In the genomic region with DNA sequence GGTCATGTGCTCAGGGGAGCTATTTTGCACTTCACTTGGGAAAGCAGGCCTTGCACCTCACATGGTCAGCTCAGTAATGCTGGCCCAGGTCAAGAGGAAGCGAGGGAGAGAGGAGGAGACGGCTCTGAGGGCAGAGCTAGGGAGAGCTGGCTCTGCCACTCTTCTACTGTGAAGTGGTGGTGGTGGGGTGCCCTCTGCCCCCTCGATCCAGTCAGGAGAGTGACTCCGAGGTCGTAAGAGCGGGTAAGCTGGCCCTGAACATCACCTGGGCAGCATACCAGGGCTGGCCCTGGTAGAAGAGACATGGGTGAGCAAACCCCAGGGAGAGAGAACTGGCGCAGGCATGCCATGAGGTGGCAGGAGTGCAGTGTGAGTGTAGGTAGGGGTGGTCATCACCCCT, we compare ENCODE assay signal across 10 mouse cellular contexts. TPM values are rescaled to one million over a fixed set of nuclear protein-coding genes. Genes with fewer than 3 reads are reported as not detected.
A peak's percentile ranks its signal among the peaks of the same experiment; 100 is the strongest.
DNase-seq lines count a peak whose midpoint lies in the region; ATAC-seq and TF ChIP-seq lines count a peak whose summit lies in the region.
"Had no signal": no experiment of that assay in that cellular context is flagged by ENCODE, and none has a peak within 500 bp of the region (broad histone marks: within the 10 kb centered on the region; RNA-seq: fewer than 3 reads in every experiment).

No protein-coding gene starts in this region.

- TF ChIP-seq EP300 in heart, adult 2 months (IDR thresholded peaks at IDR 0.05; ENCODE audit: insufficient read depth, low read depth, low read length), result no peak

- ATAC-seq in heart, embryonic 12.5 days (ENCODE audit: insufficient number of reproducible peaks, low FRiP score), result 0 out of 2 replicates have a peak, but pooled peaks have one; percentile 42
- ATAC-seq in lung, embryonic 14.5 days (ENCODE audit: insufficient read depth), result peak; percentile 11; the same call in 1 of the 2 replicates
- ATAC-seq in monocyte, adult 5-6 weeks (replicated peaks; ENCODE audit: insufficient number of reproducible peaks, low FRiP score, low TSS enrichment, poor library complexity, severe bottlenecking), result 0 out of 2 replicates have a peak, but pooled peaks have one; percentile 25

- H3K79me2 ChIP-seq in heart, adult 2 months (replicated peaks; ENCODE audit: control insufficient read depth, insufficient read depth, low read length), result peaks cover 9% of the 10 kb centered on the region

- H3K27ac ChIP-seq in heart, embryonic 12.5 days (ENCODE audit: poor library complexity, severe bottlenecking), result 0 out of 2 replicates have a peak overlapping the region, but pooled peaks have one; percentile 1
- no peak overlapping the region for H3K27ac ChIP-seq in heart, adult 2 months
- H3K27ac ChIP-seq in lung, embryonic 14.5 days (ENCODE audit: low read depth), result no peak overlapping the region
- H3K27ac ChIP-seq: embryonic facial prominence, embryonic 13.5 days; limb, embryonic 15.5 days had no signal

- intact Hi-C loops in heart, adult 2 months (cut with DNase I), result loop anchor here (10.0 kb wide), 1 partner anchor 403 kb away; no protein-coding TSS in a partner anchor

- TF ChIP-seq POLR2A in heart, adult 2 months (IDR thresholded peaks at IDR 0.05; ENCODE audit: insufficient read depth, low read depth, low read length), result no peak

- DNase-seq in heart, adult 2 months, result no peak
- no peak for DNase-seq in lung, embryonic 14.5 days
- no peak for DNase-seq in lung, postnatal 10 days
- peak; percentile 69 to 70 for DNase-seq in kidney, postnatal 36 days
- DNase-seq in spleen, adult 18-20 months, result no peak
- DNase-seq: cerebellum, postnatal 14 days had no signal

- no peaks in the 10 kb centered on the region for H3K9me3 ChIP-seq in heart, embryonic 12.5 days (replicated peaks)
- H3K9me3 ChIP-seq in lung, embryonic 14.5 days (ENCODE audit: low read depth, low read length), result no peaks in the 10 kb centered on the region
- H3K9me3 ChIP-seq: embryonic facial prominence, embryonic 13.5 days; limb, embryonic 15.5 days had no signal

- H3K4me2 ChIP-seq in heart, embryonic 12.5 days, result no peak overlapping the region
- no peak overlapping the region for H3K4me2 ChIP-seq in lung, embryonic 14.5 days
- H3K4me2 ChIP-seq: embryonic facial prominence, embryonic 13.5 days; limb, embryonic 15.5 days had no signal

- H3K4me3 ChIP-seq in heart, embryonic 12.5 days, result no peak overlapping the region
- H3K4me3 ChIP-seq in heart, adult 2 months, result no peak overlapping the region
- H3K4me3 ChIP-seq in lung, embryonic 14.5 days (ENCODE audit: low read depth, low read length), result no peak overlapping the region
- H3K4me3 ChIP-seq: embryonic facial prominence, embryonic 13.5 days; limb, embryonic 15.5 days had no signal

- no peaks in the 10 kb centered on the region for H3K27me3 ChIP-seq in heart, embryonic 12.5 days (replicated peaks)
- no peaks in the 10 kb centered on the region for H3K27me3 ChIP-seq in heart, adult 2 months (ENCODE audit: control insufficient read depth, insufficient read depth, low read length)
- no peaks in the 10 kb centered on the region for H3K27me3 ChIP-seq in lung, embryonic 14.5 days (ENCODE audit: insufficient read depth, low read length)
- H3K27me3 ChIP-seq: embryonic facial prominence, embryonic 13.5 days; limb, embryonic 15.5 days had no signal

- peaks cover 59% of the 10 kb centered on the region for H3K4me1 ChIP-seq in heart, embryonic 12.5 days (replicated peaks)
- peaks cover 8% of the 10 kb centered on the region for H3K4me1 ChIP-seq in heart, adult 2 months (ENCODE audit: control insufficient read depth, insufficient read depth, low read length)
- peaks cover 25% of the 10 kb centered on the region for H3K4me1 ChIP-seq in lung, embryonic 14.5 days (ENCODE audit: insufficient read depth)

- H3K36me3 ChIP-seq in heart, embryonic 12.5 days, result no peaks in the 10 kb centered on the region
- peaks cover 9% of the 10 kb centered on the region for H3K36me3 ChIP-seq in heart, adult 2 months (ENCODE audit: control insufficient read depth, insufficient read depth, low read length)
- 0 out of 2 replicates have a peak, but pooled peaks cover 11% of the 10 kb centered on the region for H3K36me3 ChIP-seq in lung, embryonic 14.5 days (ENCODE audit: insufficient read depth)

- no peak for TF ChIP-seq CTCF in heart, adult 2 months (IDR thresholded peaks at IDR 0.05)
- no peak for TF ChIP-seq CTCF in lung, embryonic 14.5 days (IDR thresholded peaks at IDR 0.05; ENCODE audit: low read depth)

- WGBS in heart, embryonic 12.5 days, result 72% methylated on average over 7 of the region's 7 CpGs
- WGBS in heart, adult 2 months, result 61% methylated on average over 7 of the region's 7 CpGs
- 66% methylated on average over 7 of the region's 7 CpGs for WGBS in lung, embryonic 14.5 days

- peak overlapping the region; percentile 15; the same call in 1 of the 2 replicates for H3K9ac ChIP-seq in heart, embryonic 12.5 days
- H3K9ac ChIP-seq in heart, adult 2 months (ENCODE audit: low read depth, low read length), result no peak overlapping the region
- H3K9ac ChIP-seq in lung, embryonic 14.5 days, result no peak overlapping the region
- H3K9ac ChIP-seq: embryonic facial prominence, embryonic 13.5 days; limb, embryonic 15.5 days had no signal

RNA-seq across cellular contexts. Expression of a gene that starts 8.6 kb away (rescaled TPM):
- 121 and 122 TPM in 2 replicates for polyA plus RNA-seq in heart, embryonic 12.5 days (2016; fragmentation: Nextera tagmentation; extraction: Ambion mirVana)
- total RNA-seq in heart, adult 2 months (2021), result 10 to 100 TPM; 54.9 to 56.5 TPM
- polyA plus RNA-seq in heart, adult 2 months (2012; rRNA removed), result 22.2 and 35.7 TPM in 2 replicates
- polyA plus RNA-seq in lung, embryonic 14.5 days (2014; fragmentation: Nextera tagmentation; extraction: Ambion mirVana), result 126 and 128 TPM in 2 replicates
- total RNA-seq in monocyte, adult 5-6 weeks (2017), result 68.1 to 88.1 TPM (median 74.3 TPM) in 3 replicates

Comparison
In these comparisons a context has a peak if more than half of its experiments do, and no peak if none do; other contexts are left out.
1. DNase-seq: peak in kidney, postnatal 36 days (2 of 2); none in heart, adult 2 months (0 of 2), lung, embryonic 14.5 days (single experiment), lung, postnatal 10 days (single experiment) and spleen, adult 18-20 months (0 of 2).
2. Peak in every context shown above with its lines, with median percentiles within 50 percentile points of each other: ATAC-seq.